Mouse (Mus musculus) neural tube, embryonic 14.5 days (tissue): Measurements from ENCODE around the gene Gpd1l. TPM values are rescaled to one million over a fixed set of nuclear protein-coding genes. Genes with fewer than 3 reads are reported as not detected.

Experiments
- ATAC-seq: fragments of 200-750 bp; cut with Nextera tagmentation; 2 replicates; pipeline ENCODE4 v1.8.0; 2017; ENCODE audit warnings: low read depth, mild to moderate bottlenecking, moderate TSS enrichment, moderate library complexity
- H3K27ac ChIP-seq: fragments of 300-500 bp; sonication (generic); 2 replicates; pipeline ENCODE4 v1.5.1; 2014; ENCODE audit warnings: low read depth, mild to moderate bottlenecking, control low read depth, low read length, moderate library complexity, mixed read lengths
- H3K27me3 ChIP-seq: fragments of 300-500 bp; sonication (generic); 2 replicates; pipeline ENCODE4 v1.6.1; 2014; ENCODE audit warnings: low read length; ENCODE audit not compliant: control insufficient read depth, insufficient read depth
- H3K36me3 ChIP-seq: fragments of 300-500 bp; sonication (generic); 2 replicates; pipeline ENCODE4 v1.6.1; 2014; ENCODE audit warnings: low read length, mixed read lengths; ENCODE audit not compliant: control insufficient read depth, insufficient read depth
- H3K4me1 ChIP-seq: fragments of 300-500 bp; sonication (generic); 2 replicates; pipeline ENCODE4 v1.6.1; 2014; ENCODE audit warnings: low read length; ENCODE audit not compliant: control insufficient read depth, insufficient read depth
- H3K4me2 ChIP-seq: fragments of 300-500 bp; sonication (generic); 2 replicates; pipeline ENCODE4 v1.6.1; 2014; ENCODE audit warnings: mild to moderate bottlenecking, low read depth, low read length, control low read depth
- H3K4me3 ChIP-seq: fragments of 300-500 bp; sonication (generic); 2 replicates; pipeline ENCODE4 v1.5.1; 2014; ENCODE audit warnings: low read depth, low read length, control low read depth, mixed read lengths
- H3K9ac ChIP-seq: fragments of 300-500 bp; sonication (generic); replicated peaks from 2 replicates; pipeline ENCODE4 v1.6.1; 2014; ENCODE audit warnings: low read depth, mild to moderate bottlenecking, control low read depth, low read length, mixed read lengths
- H3K9me3 ChIP-seq: fragments of 300-500 bp; sonication (generic); 2 replicates; pipeline ENCODE4 v1.6.1; 2016; ENCODE audit warnings: low read length; ENCODE audit not compliant: control insufficient read depth
- WGBS: fragments of 180-500 bp; shearing (Covaris S2); extraction: QIAGEN DNeasy Blood & Tissue Kit; methylation state at CpG from one replicate; pipeline ENCODE4 v1.1.7; 2014; 5-methylcytosine and 5-hydroxymethylcytosine counted together
- polyA plus RNA-seq: library from polyadenylated mRNA; unstranded; fragments of >200 nt; fragmentation: Nextera tagmentation; extraction: Ambion mirVana; gene quantifications from 2 replicates; pipeline ENCODE4 v1.2.1, GENCODE M21; 2014

The Gpd1l gene
- polyA plus RNA-seq, 1 experiment from 2014 or later, result 24.9 TPM

- WGBS, result 87% methylated on average over 4 of the region's 4 CpGs
- ATAC-seq, result no peak
- H3K27ac ChIP-seq, result no peak overlapping the region
These were observed 26.4 kb upstream of the Gpd1l start for GRCm38 (mm10) chr9:114960043-114960789.

GRCm38 (mm10) chr9:114956945-114957344 is 23.2 kb upstream of the Gpd1l start:
- WGBS, result 48% methylated on average over 5 of the region's 5 CpGs
- ATAC-seq, result no peak

More at GRCm38 (mm10) chr9:114960043-114960789, 26.4 kb upstream of the Gpd1l start:
- Histone ChIP-seq H3K36me3 (no peaks in the 10 kb centered on the region), H3K4me3 (no peak overlapping the region), H3K9me3 (no peaks in the 10 kb centered on the region), H3K9ac (no peak overlapping the region), H3K4me1 (no peaks in the 10 kb centered on the region), H3K4me2 (no peak overlapping the region), H3K27me3 (no peaks in the 10 kb centered on the region)

DNA sequence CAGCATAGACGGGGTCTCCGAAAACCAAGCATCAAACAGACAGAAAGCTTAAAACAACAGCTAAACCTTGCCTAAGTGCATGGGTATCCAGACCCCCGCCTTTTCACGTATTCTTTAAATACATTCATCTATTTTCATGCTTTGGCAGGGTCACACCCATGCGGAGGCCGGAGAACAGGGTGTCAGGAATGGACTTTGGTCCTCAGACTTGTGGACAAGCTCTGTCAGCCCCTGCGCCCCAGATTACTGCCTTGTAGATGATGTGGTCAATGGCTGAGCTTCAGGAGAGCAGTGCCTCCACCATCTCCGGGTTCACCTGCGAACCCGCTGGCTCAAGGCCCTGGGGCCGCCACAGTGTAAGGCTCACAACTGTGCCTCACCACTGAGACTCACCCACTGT is 21.6 kb upstream of the Gpd1l start:
- Histone ChIP-seq H3K36me3 (no peaks in the 10 kb centered on the region), H3K4me3 (no peak overlapping the region), H3K27ac (no peak overlapping the region), H3K4me2 (no peak overlapping the region), H3K9ac (no peak overlapping the region), H3K4me1 (no peaks in the 10 kb centered on the region), H3K27me3 (no peaks in the 10 kb centered on the region), H3K9me3 (no peaks in the 10 kb centered on the region)
- 94% methylated on average over 11 of the region's 11 CpGs for WGBS
- ATAC-seq, result no peak

More at GRCm38 (mm10) chr9:114956945-114957344, 23.2 kb upstream of the Gpd1l start:
- Histone ChIP-seq H3K4me3 (no peak overlapping the region), H3K4me2 (no peak overlapping the region), H3K9ac (no peak overlapping the region), H3K27ac (no peak overlapping the region), H3K27me3 (no peaks in the 10 kb centered on the region), H3K4me1 (no peaks in the 10 kb centered on the region), H3K9me3 (no peaks in the 10 kb centered on the region), H3K36me3 (no peaks in the 10 kb centered on the region)

GRCm38 (mm10) chr9:114952866-114953265 is 19.1 kb upstream of the Gpd1l start:
- H3K27me3 ChIP-seq, result no peaks in the 10 kb centered on the region
- ATAC-seq, result no peak
- H3K4me3 ChIP-seq, result no peak overlapping the region
- H3K4me1 ChIP-seq, result no peaks in the 10 kb centered on the region
- 33% methylated on average over 1 of the region's 1 CpGs for WGBS
- no peak overlapping the region for H3K27ac ChIP-seq
- no peak overlapping the region for H3K4me2 ChIP-seq
- H3K36me3 ChIP-seq, result no peaks in the 10 kb centered on the region
- no peaks in the 10 kb centered on the region for H3K9me3 ChIP-seq
- H3K9ac ChIP-seq, result no peak overlapping the region

DNA sequence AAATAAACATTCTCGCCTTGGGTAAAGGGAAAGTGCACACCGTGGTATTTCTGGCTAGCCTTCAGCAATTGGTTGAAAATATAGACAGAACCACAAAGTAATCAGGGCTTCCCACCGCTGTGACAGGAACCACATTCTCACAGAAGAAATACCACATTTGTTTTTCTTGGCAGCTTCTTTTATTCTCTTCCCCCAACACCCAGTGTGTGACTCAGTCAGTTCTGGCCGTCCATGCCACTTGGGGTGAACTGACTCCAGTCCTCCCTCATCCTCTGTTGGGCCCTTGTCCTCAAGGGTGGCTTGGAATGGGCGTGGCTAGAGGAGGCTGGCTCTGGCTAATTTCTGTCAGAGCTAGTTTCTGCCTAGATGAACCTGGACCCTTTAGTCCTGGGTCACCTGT is 14.6 kb upstream of the Gpd1l start:
- no peak overlapping the region for H3K4me3 ChIP-seq
- H3K4me2 ChIP-seq, result no peak overlapping the region
- no peak overlapping the region for H3K9ac ChIP-seq
- H3K9me3 ChIP-seq, result no peaks in the 10 kb centered on the region
- H3K4me1 ChIP-seq, result no peaks in the 10 kb centered on the region
- 57% methylated on average over 5 of the region's 5 CpGs for WGBS
- H3K36me3 ChIP-seq, result no peaks in the 10 kb centered on the region
- ATAC-seq, result no peak
- H3K27ac ChIP-seq, result no peak overlapping the region
- no peaks in the 10 kb centered on the region for H3K27me3 ChIP-seq

- ATAC-seq, result no peak
- Histone ChIP-seq H3K27me3 (no peaks in the 10 kb centered on the region), H3K9me3 (no peaks in the 10 kb centered on the region), H3K4me1 (no peaks in the 10 kb centered on the region), H3K9ac (no peak overlapping the region), H3K27ac (no peak overlapping the region), H3K36me3 (no peaks in the 10 kb centered on the region), H3K4me3 (no peak overlapping the region), H3K4me2 (no peak overlapping the region)
- 83% methylated on average over 6 of the region's 6 CpGs for WGBS
These were observed 11.8 kb upstream of the Gpd1l start for GRCm38 (mm10) chr9:114945576-114945975.

- H3K9me3 ChIP-seq, result no peaks in the 10 kb centered on the region
- H3K4me2 ChIP-seq, result no peak overlapping the region
- H3K4me3 ChIP-seq, result no peak overlapping the region
- no peaks in the 10 kb centered on the region for H3K36me3 ChIP-seq
- H3K27ac ChIP-seq, result no peak overlapping the region
- no peaks in the 10 kb centered on the region for H3K4me1 ChIP-seq
- no peak for ATAC-seq
- H3K9ac ChIP-seq, result no peak overlapping the region
- 92% methylated on average over 3 of the region's 3 CpGs for WGBS
- H3K27me3 ChIP-seq, result no peaks in the 10 kb centered on the region
These were observed 10.9 kb upstream of the Gpd1l start for GRCm38 (mm10) chr9:114944642-114945041.

- H3K27ac ChIP-seq, result no peak overlapping the region
- H3K4me2 ChIP-seq, result no peak overlapping the region
- no peak for ATAC-seq
- no peaks in the 10 kb centered on the region for H3K27me3 ChIP-seq
- H3K4me3 ChIP-seq, result no peak overlapping the region
- H3K9ac ChIP-seq, result no peak overlapping the region
- WGBS, result 83% methylated on average over 2 of the region's 2 CpGs
- no peaks in the 10 kb centered on the region for H3K36me3 ChIP-seq
- H3K4me1 ChIP-seq, result peaks cover 7% of the 10 kb centered on the region; the same call in 1 of the 2 replicates
- H3K9me3 ChIP-seq, result no peaks in the 10 kb centered on the region
These were observed 2.9 kb upstream of the Gpd1l start for GRCm38 (mm10) chr9:114936687-114937086.

DNA sequence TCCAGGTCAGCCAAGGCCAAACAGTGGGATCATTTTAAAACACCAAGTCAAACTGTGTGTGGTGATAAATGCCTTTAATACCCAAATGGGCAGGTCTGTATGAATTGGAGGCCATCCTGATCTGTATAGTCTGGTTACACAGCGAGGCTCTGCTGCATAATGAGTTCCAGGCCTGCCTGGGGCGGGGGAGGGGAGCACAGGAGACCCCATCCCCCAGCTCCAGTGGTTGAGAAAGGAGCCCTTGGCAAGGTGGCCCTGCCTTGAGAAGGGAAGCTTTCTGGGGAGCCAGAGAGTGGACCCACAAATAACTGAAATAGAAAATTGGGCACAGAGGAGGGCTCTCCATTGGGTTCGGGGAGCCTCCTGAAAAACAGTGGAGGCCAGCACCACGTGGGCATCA is 1.5 kb upstream of the Gpd1l start:
- Histone ChIP-seq H3K4me1 (peaks cover 7% of the 10 kb centered on the region; the same call in 1 of the 2 replicates), H3K9me3 (no peaks in the 10 kb centered on the region), H3K27ac (no peak overlapping the region), H3K9ac (no peak overlapping the region), H3K4me3 (no peak overlapping the region), H3K27me3 (no peaks in the 10 kb centered on the region), H3K36me3 (no peaks in the 10 kb centered on the region), H3K4me2 (no peak overlapping the region)
- 79% methylated on average over 4 of the region's 4 CpGs for WGBS
- no peak for ATAC-seq
